Mouse (Mus musculus): ENCODE measurements around the gene Pcyt1a. TPM values are rescaled to one million over a fixed set of nuclear protein-coding genes. Genes with fewer than 3 reads are reported as not detected.

The Pcyt1a gene
- polyA plus RNA-seq (2012; ENCODE audit: insufficient read depth, insufficient read length, low replicate concordance, missing spikeins): not detected in 2 replicates

- H3K4me1 ChIP-seq (ENCODE audit: control insufficient read depth, insufficient read depth, low read length): peaks cover 7% of the 10 kb centered on the region
- WGBS: under 1% methylated on average over 54 of the region's 54 CpGs
- H3K4me3 ChIP-seq (ENCODE audit: insufficient read depth, low read depth, low read length): peak within 1 kb of the TSS; percentile 76
- peak within 1 kb of the TSS; percentile 74 for H3K27ac ChIP-seq (ENCODE audit: insufficient read depth, low read depth, low read length)
- peak; percentile 78 for TF ChIP-seq POLR2A (IDR thresholded peaks at IDR 0.05; ENCODE audit: insufficient read depth, low read depth, low read length)
- TF ChIP-seq CTCF (IDR thresholded peaks at IDR 0.05; ENCODE audit: insufficient read depth, low read depth, low read length): peak; percentile 27; the same call in 1 of the 2 replicates
Measured at GRCm38 (mm10) chr16:32430474-32431046, at the start of gene Pcyt1a. TSS of gene Pcyt1a (plus strand) at chr16:32430921.

GRCm38 (mm10) chr16:32382901-32383300 lies 47.8 kb upstream of the Pcyt1a start:
- Histone ChIP-seq H3K4me3 (ENCODE audit: insufficient read depth, low read depth, low read length) (no peak overlapping the region), H3K27ac (ENCODE audit: insufficient read depth, low read depth, low read length) (no peak overlapping the region), H3K4me1 (ENCODE audit: control insufficient read depth, insufficient read depth, low read length) (no peaks in the 10 kb centered on the region)
- TF ChIP-seq CTCF (IDR thresholded peaks at IDR 0.05; ENCODE audit: insufficient read depth, low read depth, low read length) (no peak), POLR2A (IDR thresholded peaks at IDR 0.05; ENCODE audit: insufficient read depth, low read depth, low read length) (no peak)

GRCm38 (mm10) chr16:32384885-32385284 lies 45.8 kb upstream of the Pcyt1a start:
- TF ChIP-seq POLR2A (IDR thresholded peaks at IDR 0.05; ENCODE audit: insufficient read depth, low read depth, low read length): no peak
- TF ChIP-seq CTCF (IDR thresholded peaks at IDR 0.05; ENCODE audit: insufficient read depth, low read depth, low read length): no peak
- 88% methylated on average over 2 of the region's 2 CpGs for WGBS
- H3K4me3 ChIP-seq (ENCODE audit: insufficient read depth, low read depth, low read length): no peak overlapping the region

DNA sequence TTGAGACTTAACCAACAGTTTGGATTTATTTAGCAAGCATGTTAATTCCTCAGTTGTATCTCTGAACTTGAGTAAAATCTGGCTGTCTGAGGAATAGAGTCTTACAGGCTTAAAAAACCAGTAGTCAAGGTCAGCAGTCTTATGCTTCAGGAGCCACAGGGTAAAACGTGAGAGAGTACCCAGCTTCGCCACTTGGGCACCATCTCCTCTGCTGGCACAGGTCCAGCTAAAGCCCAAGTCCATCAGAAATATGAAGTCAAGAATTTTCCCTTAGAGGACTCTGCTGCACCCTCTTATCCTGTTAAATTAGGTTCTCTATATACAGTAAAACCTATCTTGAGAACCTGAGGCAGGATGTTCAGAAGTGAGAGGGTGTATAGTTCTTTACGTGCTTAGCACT lies 43.9 kb upstream of the Pcyt1a start:
- Histone ChIP-seq H3K4me1 (ENCODE audit: control insufficient read depth, insufficient read depth, low read length) (no peaks in the 10 kb centered on the region), H3K4me3 (ENCODE audit: insufficient read depth, low read depth, low read length) (no peak overlapping the region), H3K27ac (ENCODE audit: insufficient read depth, low read depth, low read length) (no peak overlapping the region)
- no peak for TF ChIP-seq POLR2A (IDR thresholded peaks at IDR 0.05; ENCODE audit: insufficient read depth, low read depth, low read length)
- TF ChIP-seq CTCF (IDR thresholded peaks at IDR 0.05; ENCODE audit: insufficient read depth, low read depth, low read length): no peak
- WGBS: 80% methylated on average over 3 of the region's 3 CpGs

More at GRCm38 (mm10) chr16:32384885-32385284, 45.8 kb upstream of the Pcyt1a start:
- Histone ChIP-seq H3K4me1 (ENCODE audit: control insufficient read depth, insufficient read depth, low read length) (no peaks in the 10 kb centered on the region), H3K27ac (ENCODE audit: insufficient read depth, low read depth, low read length) (no peak overlapping the region)

DNA sequence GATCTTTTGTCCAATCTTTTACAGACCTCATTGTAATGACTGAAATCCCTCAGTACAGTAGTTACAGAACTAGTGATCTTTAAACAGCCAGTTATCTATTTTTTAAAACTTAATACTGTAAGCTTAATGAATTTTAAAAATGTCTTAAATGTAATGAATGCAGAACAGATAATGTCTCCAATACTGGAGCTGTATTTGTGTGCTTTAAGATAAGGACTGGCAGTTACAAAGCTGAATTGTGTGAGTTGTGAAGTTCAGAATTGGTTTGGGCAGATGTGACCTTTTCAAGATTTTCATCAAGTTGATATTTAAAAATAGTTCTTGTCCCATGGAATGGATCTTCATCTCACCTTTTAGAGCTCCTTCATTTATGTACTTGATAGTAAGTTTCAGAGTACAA lies 41.7 kb upstream of the Pcyt1a start:
- Histone ChIP-seq H3K27ac (ENCODE audit: insufficient read depth, low read depth, low read length) (no peak overlapping the region), H3K4me3 (ENCODE audit: insufficient read depth, low read depth, low read length) (no peak overlapping the region), H3K4me1 (ENCODE audit: control insufficient read depth, insufficient read depth, low read length) (no peaks in the 10 kb centered on the region)
- TF ChIP-seq CTCF (IDR thresholded peaks at IDR 0.05; ENCODE audit: insufficient read depth, low read depth, low read length) (no peak), POLR2A (IDR thresholded peaks at IDR 0.05; ENCODE audit: insufficient read depth, low read depth, low read length) (no peak)

DNA sequence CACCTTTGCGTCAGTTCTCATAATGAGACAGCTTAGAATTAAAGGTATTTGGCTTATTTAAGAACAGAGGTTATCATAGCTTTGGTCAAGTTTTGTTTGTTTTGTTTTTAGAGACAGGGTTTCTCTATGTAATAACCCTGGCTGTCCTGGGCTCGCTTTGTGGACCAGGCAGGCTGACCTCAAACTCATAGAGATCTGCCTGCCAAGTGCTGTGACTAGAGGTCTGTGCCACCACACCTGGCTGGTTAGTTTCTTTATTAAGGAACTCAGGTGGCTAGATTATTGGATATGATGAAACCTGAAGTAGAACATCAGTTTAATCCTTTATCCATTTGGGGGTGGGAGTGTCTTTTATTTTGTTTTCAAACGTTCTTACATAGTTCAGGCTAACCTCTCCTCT lies 40.9 kb upstream of the Pcyt1a start:
- no peaks in the 10 kb centered on the region for H3K4me1 ChIP-seq (ENCODE audit: control insufficient read depth, insufficient read depth, low read length)
- no peak overlapping the region for H3K4me3 ChIP-seq (ENCODE audit: insufficient read depth, low read depth, low read length)
- WGBS: 94% methylated on average over 3 of the region's 3 CpGs
- H3K27ac ChIP-seq (ENCODE audit: insufficient read depth, low read depth, low read length): no peak overlapping the region
- TF ChIP-seq POLR2A (IDR thresholded peaks at IDR 0.05; ENCODE audit: insufficient read depth, low read depth, low read length) (no peak), CTCF (IDR thresholded peaks at IDR 0.05; ENCODE audit: insufficient read depth, low read depth, low read length) (no peak)

DNA sequence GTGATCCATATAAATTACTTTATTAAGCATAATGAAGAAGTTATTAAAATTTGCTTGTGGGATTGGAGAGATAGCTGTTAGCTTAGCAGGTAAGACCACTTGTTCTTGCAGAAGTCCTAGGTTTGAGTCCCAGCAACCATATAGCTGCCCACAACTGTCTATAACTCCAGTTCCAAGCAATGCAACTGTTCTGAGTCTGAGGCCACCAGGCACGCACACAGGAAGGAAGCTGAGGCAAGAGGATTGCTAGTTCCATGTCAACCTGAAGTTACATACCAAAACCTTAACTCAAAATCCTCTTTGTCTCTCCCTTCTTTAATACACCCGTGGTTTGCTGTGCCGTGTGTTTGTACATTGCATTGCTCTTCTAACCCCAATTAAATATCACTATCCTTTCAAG lies 39.8 kb upstream of the Pcyt1a start:
- H3K4me3 ChIP-seq (ENCODE audit: insufficient read depth, low read depth, low read length): no peak overlapping the region
- H3K4me1 ChIP-seq (ENCODE audit: control insufficient read depth, insufficient read depth, low read length): no peaks in the 10 kb centered on the region
- no peak overlapping the region for H3K27ac ChIP-seq (ENCODE audit: insufficient read depth, low read depth, low read length)
- TF ChIP-seq CTCF (IDR thresholded peaks at IDR 0.05; ENCODE audit: insufficient read depth, low read depth, low read length) (no peak), POLR2A (IDR thresholded peaks at IDR 0.05; ENCODE audit: insufficient read depth, low read depth, low read length) (no peak)
- WGBS: 80% methylated on average over 3 of the region's 3 CpGs

- WGBS: 71% methylated on average over 6 of the region's 6 CpGs
- H3K27ac ChIP-seq (ENCODE audit: insufficient read depth, low read depth, low read length): no peak overlapping the region
- TF ChIP-seq CTCF (IDR thresholded peaks at IDR 0.05; ENCODE audit: insufficient read depth, low read depth, low read length) (no peak), POLR2A (IDR thresholded peaks at IDR 0.05; ENCODE audit: insufficient read depth, low read depth, low read length) (no peak)
- H3K4me3 ChIP-seq (ENCODE audit: insufficient read depth, low read depth, low read length): no peak overlapping the region
- H3K4me1 ChIP-seq (ENCODE audit: control insufficient read depth, insufficient read depth, low read length): no peaks in the 10 kb centered on the region
Measured at GRCm38 (mm10) chr16:32395679-32396540, 34.8 kb upstream of the Pcyt1a start.

DNA sequence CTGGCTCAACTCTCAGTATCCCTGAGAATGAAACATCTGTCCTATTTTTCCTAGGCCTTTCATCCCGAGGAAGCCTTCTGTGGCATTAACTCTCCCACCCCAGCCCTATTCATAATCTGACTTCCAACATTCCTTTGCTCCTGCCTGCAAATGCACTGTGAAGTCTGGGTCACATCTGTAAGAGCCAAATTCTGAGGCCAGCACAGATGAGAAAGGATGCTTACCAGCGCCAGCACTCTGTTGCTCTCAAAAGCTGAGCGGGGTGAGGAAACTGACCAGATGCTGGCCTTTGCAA lies 34.2 kb upstream of the Pcyt1a start:
- H3K27ac ChIP-seq (ENCODE audit: insufficient read depth, low read depth, low read length): no peak overlapping the region
- TF ChIP-seq CTCF (IDR thresholded peaks at IDR 0.05; ENCODE audit: insufficient read depth, low read depth, low read length) (no peak), POLR2A (IDR thresholded peaks at IDR 0.05; ENCODE audit: insufficient read depth, low read depth, low read length) (no peak)
- H3K4me3 ChIP-seq (ENCODE audit: insufficient read depth, low read depth, low read length): no peak overlapping the region
- H3K4me1 ChIP-seq (ENCODE audit: control insufficient read depth, insufficient read depth, low read length): no peaks in the 10 kb centered on the region
- 61% methylated on average over 3 of the region's 3 CpGs for WGBS

Data from olfactory bulb, adult 2 months (tissue).